Mouse (Mus musculus): ENCODE measurements around the gene Gmfb.

The Gmfb gene

GRCm38 (mm10) chr14:46821873-46822716 is at the start of gene Gmfb:
Gene Gmfb (minus strand): TSS chr14:46822242.
- DNase-seq (ENCODE audit: low read depth), result peak; percentile 95

GRCm38 (mm10) chr14:46862922-46863321 is 40.9 kb upstream of the Gmfb start:
- DNase-seq (ENCODE audit: low read depth), result no peak

- no peak for DNase-seq (ENCODE audit: low read depth)
Measured at GRCm38 (mm10) chr14:46853677-46854076, 31.6 kb upstream of the Gmfb start.

GRCm38 (mm10) chr14:46849769-46850168 is 27.7 kb upstream of the Gmfb start:
- no peak for DNase-seq (ENCODE audit: low read depth)

GRCm38 (mm10) chr14:46848736-46849135 is 26.7 kb upstream of the Gmfb start:
- no peak for DNase-seq (ENCODE audit: low read depth)

- no peak for DNase-seq (ENCODE audit: low read depth)
Measured at GRCm38 (mm10) chr14:46848063-46848590, 26.1 kb upstream of the Gmfb start.

- DNase-seq (ENCODE audit: low read depth), result no peak
Measured at GRCm38 (mm10) chr14:46845706-46846105, 23.7 kb upstream of the Gmfb start.

GRCm38 (mm10) chr14:46839326-46839725 is 17.3 kb upstream of the Gmfb start:
- DNase-seq (ENCODE audit: low read depth), result no peak

- DNase-seq (ENCODE audit: low read depth), result peak; percentile 40
Measured at GRCm38 (mm10) chr14:46832354-46833272, 10.6 kb upstream of the Gmfb start.

GRCm38 (mm10) chr14:46831837-46832333 is 9.8 kb upstream of the Gmfb start, which contains the start of gene Cgrrf1:
Gene Cgrrf1 (plus strand): TSS chr14:46832125.
- peak; percentile 94 for DNase-seq (ENCODE audit: low read depth)

GRCm38 (mm10) chr14:46831295-46831694 is 9.3 kb upstream of the Gmfb start:
- DNase-seq (ENCODE audit: low read depth), result peak; percentile 71

GRCm38 (mm10) chr14:46827430-46827829 is 5.4 kb upstream of the Gmfb start:
- DNase-seq (ENCODE audit: low read depth), result no peak

- DNase-seq (ENCODE audit: low read depth), result no peak
Measured at GRCm38 (mm10) chr14:46823996-46824395, 2.0 kb upstream of the Gmfb start.

GRCm38 (mm10) chr14:46821271-46821872 is 670 bp downstream of the Gmfb start:
- peak; percentile 70 for DNase-seq (ENCODE audit: low read depth)

- peak; percentile 26 for DNase-seq (ENCODE audit: low read depth)
Measured at GRCm38 (mm10) chr14:46819961-46820360, 2.1 kb downstream of the Gmfb start.

GRCm38 (mm10) chr14:46818743-46819142 is 3.3 kb downstream of the Gmfb start:
- DNase-seq (ENCODE audit: low read depth), result peak; percentile 68

- DNase-seq (ENCODE audit: low read depth), result peak; percentile 46
Measured at GRCm38 (mm10) chr14:46816916-46817622, 5.0 kb downstream of the Gmfb start.

- DNase-seq (ENCODE audit: low read depth), result no peak
Measured at GRCm38 (mm10) chr14:46815640-46816039, 6.4 kb downstream of the Gmfb start.

- DNase-seq (ENCODE audit: low read depth), result no peak
Measured at GRCm38 (mm10) chr14:46807927-46808326, 14.1 kb downstream of the Gmfb start.

GRCm38 (mm10) chr14:46806186-46806585 is 15.9 kb downstream of the Gmfb start:
- DNase-seq (ENCODE audit: low read depth), result no peak

GRCm38 (mm10) chr14:46803791-46804190 is 18.3 kb downstream of the Gmfb start:
- no peak for DNase-seq (ENCODE audit: low read depth)

Data from induced T-regulatory cell, adult 2 months (primary cell).